Mouse (Mus musculus) bone marrow, adult 2 months (tissue): Measurements from ENCODE around the gene Msln.
A peak's percentile ranks its signal among the peaks of the same experiment; 100 is the strongest.

Experiments
- CTCF ChIP-seq: fragments of 200-500 bp; IDR thresholded peaks from 2 replicates; pipeline ENCODE4 v1.5.1; 2011; ENCODE audit warnings: low read length, control low read depth; ENCODE audit not compliant: control insufficient read depth, insufficient read depth
- POLR2A ChIP-seq: fragments of 200-500 bp; IDR thresholded peaks from 2 replicates; pipeline ENCODE4 v1.6.1; 2011; ENCODE audit warnings: low read depth, mild to moderate bottlenecking, control low read depth, low read length, borderline replicate concordance; ENCODE audit not compliant: control insufficient read depth

DNA sequence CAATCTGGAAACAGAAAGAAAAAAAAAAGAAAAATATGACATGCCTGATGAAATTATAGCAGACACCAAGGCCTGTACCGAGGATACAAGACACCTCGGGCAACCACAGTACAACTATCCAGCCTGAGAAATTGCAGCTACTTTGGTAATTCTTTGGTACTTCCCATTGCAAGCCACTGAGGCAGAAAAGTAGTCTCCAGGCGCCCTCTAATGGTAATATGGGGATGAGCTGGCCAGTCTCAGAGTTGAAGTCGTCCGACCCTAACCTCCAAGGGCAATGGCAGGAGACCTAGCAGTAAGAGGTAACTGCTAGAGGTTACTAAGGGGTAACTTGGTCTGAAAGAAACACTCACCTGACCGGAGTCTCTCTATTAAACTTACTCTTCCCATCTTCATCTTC is 46.9 kb upstream of the Msln start:
- TF ChIP-seq CTCF: peak; percentile 75
- TF ChIP-seq POLR2A: no peak
